Mouse (Mus musculus) adrenal gland, postnatal 10 days (tissue): ENCODE data around the gene Pappa. TPM values are rescaled to one million over a fixed set of nuclear protein-coding genes. Genes with fewer than 3 reads are reported as not detected.
A peak's percentile ranks its signal among the peaks of the same experiment; 100 is the strongest.

ENCODE experiments used
- DNase-seq: peaks from one replicate; pipeline ENCODE4 v3.0.0; 2021; ENCODE audit warnings: mixed read lengths
- long read RNA-seq, 2 experiments: library from polyadenylated mRNA; stranded (forward); transcript quantifications; one replicate each; pipeline ENCODE4 v2.0.0; 2021
- total RNA-seq, 2 experiments: library from RNA; stranded (reverse); gene quantifications; 2 replicates each; pipeline ENCODE4 v1.2.3; 2021

Gene Pappa
- total RNA-seq = 1 to 10 TPM; 1.2 TPM
- long read RNA-seq, experiment 1 = 0 reads
- long read RNA-seq, experiment 2 = 0 reads

DNA sequence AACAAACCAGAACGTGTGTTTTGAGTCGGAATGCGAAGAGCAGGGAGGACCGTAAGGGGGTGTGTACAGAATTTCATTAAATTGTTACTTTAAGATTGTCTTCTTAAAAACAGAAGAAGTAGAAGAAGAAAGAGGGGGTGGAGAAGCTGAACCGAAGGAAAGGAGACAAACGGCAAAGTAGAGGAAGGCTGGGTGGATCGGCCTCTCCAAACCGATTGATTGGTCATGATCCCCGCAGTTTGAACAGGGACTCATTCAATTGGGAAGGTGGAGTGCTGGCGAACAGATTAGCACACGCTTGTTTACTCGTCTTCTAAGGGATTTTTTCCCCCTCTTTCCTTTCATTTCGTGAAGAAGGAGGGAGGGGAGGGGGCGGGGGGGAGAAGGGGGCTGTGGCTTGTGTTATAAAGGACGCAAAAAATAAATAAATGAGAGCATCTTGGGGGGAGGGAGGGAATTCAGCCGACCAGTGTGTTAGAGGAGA lies at the start of gene Pappa:
Gene Pappa (plus strand): TSS at position 434 of the 484 bp plus-strand sequence.
- no peak for DNase-seq

DNA sequence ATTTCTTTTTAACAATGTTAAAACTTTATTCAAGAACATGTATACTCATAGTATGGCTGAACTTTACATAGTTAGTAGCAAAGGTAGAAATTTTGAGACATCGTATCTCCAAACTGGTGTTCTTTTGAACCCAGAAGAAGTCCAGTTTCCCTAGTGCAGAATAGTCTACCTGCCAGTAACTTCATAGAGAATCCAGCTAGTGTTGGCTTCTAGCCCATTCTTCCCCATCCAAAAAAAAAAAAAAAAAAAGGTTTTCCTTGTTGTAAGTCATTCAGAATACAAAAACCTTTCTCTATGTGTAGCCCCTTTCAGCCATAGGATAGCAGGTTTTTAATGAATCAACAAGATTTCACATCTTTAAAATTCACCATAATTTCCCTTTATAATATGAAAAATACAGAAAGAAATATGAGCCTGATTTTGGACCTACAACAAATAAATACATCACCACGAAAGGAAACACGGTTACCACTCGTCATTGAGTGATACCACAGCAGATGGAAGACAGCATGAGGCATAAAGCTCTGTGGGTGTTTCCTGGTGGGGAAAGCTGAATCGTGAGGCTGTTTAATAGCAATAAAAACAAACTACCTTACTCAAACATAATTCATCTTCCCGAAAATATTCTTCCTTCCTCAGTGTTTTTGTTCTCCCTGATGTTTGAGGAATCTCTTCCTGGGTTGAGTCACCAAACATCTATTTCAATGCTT lies 45.9 kb upstream of the Pappa start:
- DNase-seq = no peak

DNA sequence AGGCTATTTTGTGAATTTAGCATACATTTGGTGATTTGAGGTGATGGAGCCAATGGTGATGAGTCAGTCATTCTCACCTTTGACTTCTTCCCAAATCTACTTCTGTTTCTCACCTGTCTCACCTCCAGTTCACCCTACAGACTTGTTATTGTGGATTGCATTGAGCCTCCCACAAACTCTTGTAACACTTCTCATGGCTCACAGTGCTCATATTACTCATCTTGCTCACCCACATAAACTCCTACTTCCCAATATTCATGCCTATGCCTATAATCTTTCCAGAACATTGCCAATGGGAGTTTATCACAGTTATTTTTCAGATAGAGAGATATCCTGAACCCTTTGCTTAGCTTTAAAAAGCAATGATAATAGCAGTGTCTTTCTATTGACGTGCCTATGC lies 37.1 kb upstream of the Pappa start:
- DNase-seq = no peak

DNA sequence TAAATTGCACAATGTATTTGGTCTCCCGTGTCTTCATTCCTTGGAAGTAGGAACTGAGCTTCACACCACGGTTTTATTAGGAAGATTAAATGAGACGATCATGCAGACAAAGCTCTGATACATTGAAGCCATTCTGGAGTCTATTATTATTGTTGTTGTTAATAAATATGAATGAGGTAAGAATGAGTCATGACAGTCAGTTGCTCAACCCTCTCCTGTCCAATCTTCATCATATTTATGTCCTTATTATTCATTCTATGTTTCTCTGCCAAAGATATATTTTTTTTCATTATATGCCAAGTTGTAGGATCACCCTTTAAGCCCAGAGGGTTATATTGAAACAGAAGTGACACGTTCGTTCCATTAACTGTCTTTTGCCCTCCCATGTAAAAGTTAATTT lies 36.4 kb upstream of the Pappa start:
- no peak for DNase-seq

DNA sequence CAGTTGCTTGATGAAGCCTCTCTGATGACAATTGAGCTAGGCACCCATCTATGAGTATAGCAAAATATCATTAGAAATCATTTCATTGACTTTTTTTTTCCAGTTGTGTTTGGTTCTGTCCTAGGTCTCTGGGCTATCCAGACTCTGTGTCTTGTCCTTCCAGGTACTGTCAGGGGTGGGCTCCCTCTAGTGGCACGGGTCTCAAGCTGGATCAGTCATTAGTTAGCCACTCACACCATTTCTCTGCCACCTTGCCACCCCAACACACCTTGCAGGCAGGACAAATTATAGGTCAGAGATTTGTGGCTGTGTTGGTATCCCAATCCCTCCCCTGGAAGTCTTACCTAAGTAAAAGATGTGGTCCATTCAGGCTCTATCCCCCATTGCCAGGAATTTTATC lies 31.8 kb upstream of the Pappa start:
- no peak for DNase-seq

DNA sequence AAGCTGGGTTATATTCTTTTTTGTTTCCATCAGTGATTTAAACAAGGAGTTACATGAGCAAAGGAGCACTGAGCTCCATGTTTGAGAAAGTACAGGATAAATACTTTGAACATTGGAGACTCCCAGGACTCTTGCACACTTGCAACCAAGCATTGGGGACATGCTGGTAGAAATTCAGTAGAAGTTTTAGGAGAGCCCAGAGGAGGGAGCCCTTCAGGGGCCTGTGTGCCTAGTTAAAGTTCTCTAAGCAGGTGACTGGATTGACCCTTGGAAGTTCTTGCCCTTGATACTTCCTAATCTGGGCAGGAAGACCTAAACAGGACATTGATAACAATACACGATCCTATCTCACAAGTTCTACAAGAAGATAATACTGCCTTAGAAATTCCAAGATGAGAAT lies 3.6 kb upstream of the Pappa start:
- DNase-seq = no peak

DNA sequence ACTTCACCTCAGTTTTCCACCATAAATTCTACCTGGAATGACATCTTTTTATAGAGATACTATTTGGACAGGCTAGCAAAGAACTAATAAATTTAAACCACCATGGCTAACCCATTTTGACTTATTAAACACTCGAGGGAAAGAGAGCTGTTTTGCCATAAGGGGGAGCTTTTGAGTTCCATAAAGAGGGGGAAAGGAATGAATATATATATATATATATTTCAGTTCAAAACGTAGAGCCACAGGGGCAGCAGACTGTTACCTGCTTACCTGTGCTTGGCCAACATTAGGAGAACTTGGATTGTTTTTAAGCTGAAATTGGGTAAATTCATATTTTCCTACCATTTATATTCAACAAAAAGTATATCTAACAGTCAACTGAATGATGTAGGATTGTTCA lies 1.1 kb upstream of the Pappa start:
- DNase-seq = no peak

DNA sequence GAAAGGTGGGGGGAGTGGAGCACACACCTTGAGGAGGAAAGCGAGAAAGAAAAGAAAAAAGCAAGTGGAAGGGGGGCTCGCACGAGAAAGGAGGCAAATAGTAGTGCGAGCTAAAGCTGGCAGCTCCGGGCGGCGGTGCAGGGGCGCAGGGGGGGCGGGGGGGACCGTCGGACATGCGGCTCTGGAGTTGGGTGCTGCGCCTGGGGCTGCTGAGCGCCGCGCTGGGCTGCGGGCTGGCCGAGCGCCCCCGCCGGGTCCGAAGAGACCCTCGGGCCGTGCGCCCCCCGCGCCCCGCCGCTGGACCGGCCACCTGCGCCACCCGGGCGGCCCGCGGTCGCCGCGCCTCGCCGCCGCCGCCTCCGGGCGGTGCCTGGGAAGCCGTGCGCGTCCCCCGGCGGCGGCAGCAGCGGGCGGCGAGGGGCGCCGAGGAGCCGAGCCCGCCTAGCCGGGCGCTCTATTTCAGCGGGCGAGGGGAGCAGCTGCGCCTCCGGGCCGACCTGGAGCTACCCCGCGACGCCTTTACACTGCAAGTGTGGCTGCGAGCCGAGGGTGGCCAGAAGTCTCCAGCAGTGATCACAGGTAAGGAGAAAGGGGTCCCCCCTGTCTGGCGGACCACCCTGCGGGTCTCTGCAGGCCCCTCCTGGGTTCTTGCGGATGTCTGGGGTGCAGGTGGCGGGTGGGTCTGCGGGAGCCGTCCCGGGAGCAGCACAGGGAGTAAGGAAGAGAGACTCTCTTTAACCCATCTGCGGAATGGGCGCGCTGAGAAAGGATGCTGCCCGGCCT lies 586 bp downstream of the Pappa start:
- peak; percentile 35 for DNase-seq

DNA sequence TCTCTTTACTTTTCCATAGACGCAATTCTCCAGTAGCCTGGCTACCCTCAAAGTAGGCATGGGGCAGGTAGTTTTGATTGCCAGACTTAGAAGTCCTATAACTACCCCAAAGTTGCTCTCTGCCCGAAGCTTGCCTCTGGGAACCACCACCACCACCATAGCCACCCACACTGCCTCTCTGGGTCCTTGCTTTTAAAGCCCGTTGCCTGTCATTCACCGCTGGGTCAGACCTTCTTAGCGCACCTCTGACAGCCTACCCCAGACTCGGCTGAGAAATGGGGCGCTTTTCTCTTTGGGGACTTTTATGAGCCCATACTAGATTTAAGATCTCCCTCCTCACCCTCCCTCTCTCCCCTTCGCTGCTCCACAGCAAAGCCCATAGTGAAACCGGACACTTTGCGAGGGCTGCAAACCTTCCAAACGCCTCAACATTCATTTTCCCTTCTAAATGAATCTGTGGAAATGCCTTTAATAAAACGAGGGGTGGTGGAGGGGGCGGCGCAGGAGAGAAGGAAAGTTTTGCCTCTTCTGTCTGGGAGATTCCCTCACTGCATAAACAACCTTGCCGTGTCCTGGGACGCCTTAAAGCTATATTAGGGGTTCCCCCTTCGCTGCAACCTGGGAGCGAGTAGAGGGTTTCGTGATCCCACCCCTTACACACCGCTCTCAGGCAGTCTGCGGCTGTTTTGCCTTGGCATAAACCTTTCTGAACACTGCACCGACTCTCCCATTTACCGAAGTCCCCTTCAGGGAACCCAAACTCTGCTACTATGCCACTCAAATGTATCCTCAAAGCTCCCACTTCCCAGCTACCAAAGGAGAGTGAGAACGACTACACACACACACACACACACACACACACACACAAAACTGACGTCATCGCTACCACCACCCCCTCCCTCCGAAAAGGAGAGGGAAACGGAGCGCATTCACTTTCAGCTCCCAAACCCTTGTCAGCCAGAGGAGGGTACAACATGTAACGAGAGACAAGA lies 1.7 kb downstream of the Pappa start:
- DNase-seq = peak; percentile 68

DNA sequence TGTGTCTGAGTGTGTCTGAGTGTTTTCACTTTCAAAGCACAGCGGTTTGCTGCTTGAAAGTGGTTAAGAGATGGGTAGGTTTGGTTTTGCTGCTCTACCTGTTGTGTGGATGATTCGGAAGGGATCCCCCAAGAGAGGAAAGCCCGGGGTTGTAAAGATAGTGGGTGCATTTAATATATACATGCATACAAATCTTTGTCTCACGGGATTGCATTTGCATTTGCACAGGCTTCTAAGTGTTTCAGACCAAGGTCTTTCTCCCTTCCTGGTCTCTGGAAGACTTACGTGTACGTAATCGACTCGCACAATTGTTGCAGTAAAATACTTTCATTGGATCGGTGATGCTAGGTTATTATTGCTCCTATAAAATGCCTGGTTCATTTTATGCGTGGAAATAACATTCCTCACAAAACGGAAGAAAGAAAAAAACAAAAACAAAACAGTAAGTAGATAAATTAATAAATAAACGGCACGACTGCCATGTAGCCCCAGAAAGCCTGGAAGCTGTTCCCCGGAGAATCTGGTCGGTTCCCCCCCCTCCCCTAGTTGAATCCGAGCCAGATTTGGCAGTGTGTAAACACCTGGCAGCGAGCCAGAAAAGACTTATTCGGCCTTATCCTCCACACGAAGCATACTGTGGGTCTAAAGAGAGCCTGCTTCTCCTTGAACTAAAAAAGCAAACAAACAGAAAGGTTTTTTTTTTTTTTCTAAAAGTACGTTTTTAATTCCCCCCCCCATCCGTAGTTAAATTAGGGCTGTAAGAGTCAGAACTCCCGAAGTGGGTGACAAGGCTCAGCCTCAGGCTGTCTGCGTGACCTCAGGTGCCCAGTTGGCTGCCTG lies 2.7 kb downstream of the Pappa start:
- DNase-seq = peak; percentile 78

DNA sequence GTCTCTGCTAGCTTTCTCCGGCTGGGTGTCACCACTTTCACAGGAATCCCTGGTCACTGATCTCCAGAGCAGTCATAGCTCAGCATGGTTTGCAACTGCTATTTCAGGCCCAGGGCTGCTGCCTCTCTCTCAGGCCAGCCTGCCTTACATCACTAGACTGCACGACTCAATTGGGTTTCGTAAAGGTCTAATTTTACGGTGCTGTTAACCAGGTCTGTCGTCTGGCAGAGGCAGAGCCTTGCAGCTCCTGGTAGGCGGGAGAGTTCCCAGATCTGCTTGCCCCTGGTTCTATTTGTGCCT lies 3.3 kb downstream of the Pappa start:
- DNase-seq = peak; percentile 63

DNA sequence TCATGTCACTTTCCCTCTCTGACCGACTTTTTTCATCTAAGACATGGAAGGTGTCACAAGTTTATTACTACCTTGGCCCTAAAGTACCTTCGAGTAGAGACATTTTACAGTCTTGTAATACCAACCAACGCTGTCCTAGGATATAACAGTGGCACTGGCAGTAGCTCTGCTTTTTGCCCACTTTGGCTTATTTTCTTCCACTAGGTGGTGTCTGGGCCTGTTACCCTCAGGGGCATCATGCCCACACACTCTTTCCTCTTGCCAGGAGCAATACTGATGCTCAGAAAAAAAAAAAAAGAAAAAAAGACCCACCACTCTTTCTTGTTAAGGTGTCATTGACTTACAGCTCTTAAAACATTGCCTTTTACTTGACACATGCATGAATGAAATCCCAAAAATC lies 8.7 kb downstream of the Pappa start:
- DNase-seq = no peak

DNA sequence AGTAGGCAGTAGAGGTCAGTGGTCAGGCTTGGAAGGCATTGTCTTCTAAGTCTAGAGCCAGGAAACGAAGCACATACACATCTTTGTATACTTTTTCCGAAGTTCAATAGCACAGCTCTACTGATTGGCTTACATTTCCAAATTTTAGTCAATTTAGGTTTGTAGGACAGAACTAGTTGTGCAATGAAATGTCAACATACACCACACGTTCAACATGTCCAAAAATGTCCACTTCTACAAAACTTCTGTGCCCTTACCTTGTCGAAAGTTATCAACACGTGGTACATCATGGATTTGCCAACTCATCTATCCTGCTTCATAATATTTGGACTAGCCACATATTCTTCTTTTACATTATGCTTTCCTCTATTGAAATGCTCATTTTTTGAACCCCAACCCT lies 10.4 kb downstream of the Pappa start:
- DNase-seq = no peak

DNA sequence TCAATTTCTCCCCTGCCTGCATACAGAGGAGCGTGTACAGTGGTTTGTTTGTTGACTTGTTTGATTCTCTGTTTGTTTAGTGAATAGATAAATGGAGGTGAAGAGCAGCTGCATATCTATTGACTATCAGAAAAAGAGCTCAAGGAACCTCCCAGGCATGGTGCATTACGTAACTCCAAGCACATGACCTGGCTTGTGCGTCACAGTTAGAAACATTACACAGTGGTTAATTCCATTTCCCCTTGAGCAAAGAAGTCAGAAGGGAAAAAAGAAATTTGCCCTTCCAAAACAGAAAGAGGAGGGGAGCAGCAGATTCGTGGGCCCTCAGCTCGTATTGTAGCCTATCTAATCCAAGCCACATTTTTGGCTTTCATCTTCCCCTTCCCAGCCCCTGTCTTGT lies 11.1 kb downstream of the Pappa start:
- peak; percentile 40 for DNase-seq

DNA sequence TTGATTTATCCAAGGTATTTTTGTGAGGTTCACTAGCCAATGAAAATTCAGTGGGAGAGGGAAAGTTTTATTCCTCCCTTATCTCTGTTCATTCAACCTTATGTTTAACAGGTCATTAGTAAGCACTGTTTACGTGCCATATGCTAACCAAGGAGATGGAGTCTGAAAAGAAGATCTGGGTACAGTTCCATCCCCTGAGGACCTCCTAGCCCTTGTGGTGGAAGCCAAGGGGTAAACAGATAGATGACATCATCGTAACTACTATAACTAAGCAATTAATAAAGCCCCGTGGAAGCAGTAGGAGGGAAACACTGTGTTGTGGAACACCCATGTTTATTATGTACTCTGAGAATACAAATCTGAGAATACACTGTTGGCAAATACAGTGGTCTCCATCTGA lies 12.6 kb downstream of the Pappa start:
- no peak for DNase-seq

DNA sequence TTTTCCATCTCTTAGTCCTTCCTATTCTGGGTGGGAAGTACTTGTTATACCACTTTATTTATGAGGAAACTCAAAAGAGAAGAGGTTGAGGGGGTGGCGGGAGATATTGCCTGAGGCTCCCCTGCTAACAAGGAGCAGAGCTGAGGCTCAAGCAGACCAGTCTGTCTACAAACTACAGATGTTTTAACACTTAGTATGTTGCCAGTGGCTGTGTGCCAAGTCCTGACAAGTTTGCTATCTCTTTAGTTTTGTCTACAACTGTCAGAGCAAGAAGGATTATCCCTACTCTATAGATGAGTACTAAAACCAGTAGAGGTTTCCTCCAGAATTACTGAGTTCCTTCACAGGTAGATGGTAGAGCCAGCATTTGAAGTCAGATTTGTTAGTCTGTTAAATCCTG lies 23.0 kb downstream of the Pappa start:
- DNase-seq = no peak

DNA sequence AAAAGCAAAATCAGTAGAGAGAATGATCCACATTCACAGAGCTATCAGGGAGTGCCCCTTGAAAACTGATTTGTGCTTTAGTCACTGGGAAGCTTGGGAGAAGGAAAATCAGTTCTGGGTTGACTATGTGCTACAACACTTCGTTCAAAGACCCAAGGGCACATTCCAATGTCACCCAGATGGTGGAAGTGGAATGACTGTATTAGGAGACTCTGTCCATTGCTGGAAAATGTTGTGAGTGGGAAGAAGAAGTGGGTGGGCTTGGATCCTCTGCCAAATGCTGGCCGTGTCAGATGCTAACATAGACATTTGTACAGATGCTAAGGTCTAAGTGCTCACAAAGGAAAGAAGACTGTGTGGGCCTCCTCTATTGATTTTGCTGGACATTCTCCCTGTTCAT lies 29.6 kb downstream of the Pappa start:
- no peak for DNase-seq

DNA sequence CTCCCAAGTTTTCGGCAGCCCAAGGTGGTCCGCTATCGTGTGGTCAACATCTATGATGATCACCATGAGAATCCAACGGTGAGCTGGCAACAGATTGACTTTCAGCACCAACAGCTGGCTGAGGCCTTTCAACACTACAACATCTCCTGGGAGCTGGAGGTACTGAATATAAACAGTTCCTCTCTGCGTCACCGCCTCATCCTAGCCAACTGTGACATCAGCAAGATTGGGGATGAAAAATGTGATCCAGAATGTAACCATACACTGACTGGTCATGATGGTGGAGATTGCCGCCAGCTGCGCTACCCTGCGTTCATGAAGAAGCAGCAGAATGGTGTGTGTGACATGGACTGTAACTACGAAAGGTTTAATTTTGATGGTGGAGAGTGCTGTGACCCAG lies 32.3 kb downstream of the Pappa start:
- no peak for DNase-seq

DNA sequence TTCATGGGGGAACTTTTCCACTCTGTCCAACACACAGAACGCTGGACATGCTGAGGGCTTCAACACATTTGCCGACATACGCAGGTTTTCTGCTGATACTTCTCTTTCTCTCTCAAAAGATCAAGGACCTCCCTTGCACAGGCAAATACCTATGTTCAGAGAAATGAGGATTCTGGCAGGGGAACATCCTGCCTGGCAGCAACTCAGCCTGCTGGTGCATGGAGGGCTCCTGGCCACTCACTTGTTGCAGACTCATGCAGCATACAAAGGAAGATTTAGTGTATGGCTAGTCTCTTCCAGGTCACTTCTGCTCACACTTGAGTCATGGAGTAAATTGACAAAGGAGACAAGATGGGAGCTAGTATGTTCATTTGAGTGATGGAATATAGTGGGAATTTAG lies 34.7 kb downstream of the Pappa start:
- no peak for DNase-seq

DNA sequence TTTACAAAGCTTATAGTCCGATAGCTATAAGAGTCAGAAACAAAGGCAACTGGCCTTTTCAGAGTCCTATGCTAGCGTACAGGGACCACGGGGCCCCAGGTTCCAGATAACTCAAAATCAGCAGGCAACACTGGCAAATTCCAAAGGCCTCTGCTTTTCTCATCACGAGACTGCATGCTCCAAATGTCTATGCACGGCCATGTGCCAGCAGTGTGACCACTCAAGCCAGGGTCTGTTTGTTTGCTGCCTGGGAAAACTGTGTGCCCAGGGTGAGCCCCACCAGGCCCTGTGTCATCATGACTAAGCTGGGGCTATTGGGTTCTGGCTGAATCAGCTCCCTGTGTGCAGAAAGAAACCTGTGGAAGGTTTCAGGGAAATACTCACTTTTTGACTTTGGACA lies 35.5 kb downstream of the Pappa start:
- no peak for DNase-seq

DNA sequence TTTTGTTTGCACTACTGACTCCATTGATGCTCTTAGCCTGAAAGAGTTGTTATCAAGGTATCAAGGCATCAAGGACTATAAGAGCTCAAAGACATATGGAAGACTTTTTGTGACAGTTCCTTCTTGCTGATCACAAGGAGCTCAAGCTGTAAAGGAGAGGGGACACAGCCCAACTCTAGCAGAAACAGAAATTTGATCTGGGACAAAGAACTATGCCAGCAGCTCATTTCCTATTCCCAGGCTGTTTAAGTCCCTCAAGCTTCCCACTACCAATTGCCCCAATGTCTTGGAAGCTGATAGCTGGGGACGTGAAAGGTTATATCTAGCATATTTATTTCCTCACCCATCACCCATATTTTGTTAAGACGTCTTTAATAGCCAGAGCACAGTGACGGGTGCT lies 39.7 kb downstream of the Pappa start:
- DNase-seq = no peak
